ENCODE assay signal across 15 mouse cellular contexts in genomic region chr7:125671396-125671795, GRCm38 (mm10).
"Had no signal": no experiment of that assay in that cellular context is flagged by ENCODE, and none has a peak within 500 bp of the region (broad histone marks: within the 10 kb centered on the region; RNA-seq: fewer than 3 reads in every experiment).

No protein-coding gene starts in this region.

- H3K4me3 ChIP-seq: limb, embryonic 13.5 days; midbrain, embryonic 13.5 days; neural tube, embryonic 15.5 days had no signal

- H3K4me1 ChIP-seq: limb, embryonic 13.5 days; midbrain, embryonic 13.5 days; neural tube, embryonic 15.5 days had no signal

- DNase-seq: kidney, adult 11 months; kidney, postnatal 10 days; kidney, postnatal 4 days; left cerebral cortex, postnatal 4 days; lung, adult 18-20 months; lung, postnatal 36 days; right cerebral cortex, adult 18-20 months; right cerebral cortex, postnatal 25 days; thymus, adult 2 months; thymus, postnatal 25 days had no signal

- H3K4me2 ChIP-seq: limb, embryonic 13.5 days; midbrain, embryonic 13.5 days; neural tube, embryonic 15.5 days had no signal

- H3K9ac ChIP-seq: limb, embryonic 13.5 days; midbrain, embryonic 13.5 days; neural tube, embryonic 15.5 days had no signal

- H3K9me3 ChIP-seq: limb, embryonic 13.5 days; midbrain, embryonic 13.5 days; neural tube, embryonic 15.5 days had no signal

- H3K27ac ChIP-seq: limb, embryonic 13.5 days; midbrain, embryonic 13.5 days; neural tube, embryonic 15.5 days; stomach, postnatal 0 days had no signal

- H3K27me3 ChIP-seq: limb, embryonic 13.5 days; midbrain, embryonic 13.5 days; neural tube, embryonic 15.5 days had no signal

- ATAC-seq: lung, postnatal 0 days; midbrain, embryonic 13.5 days had no signal
